Mouse (Mus musculus) neural tube, embryonic 10.5 days (tissue): ENCODE data around the gene Rapsn.

ENCODE experiments used
- DNase-seq: peaks from one replicate; pipeline ENCODE4 v3.0.0-alpha.2; 2017; ENCODE audit warnings: low spot score; ENCODE audit errors: extremely low spot score

The Rapsn gene

DNA sequence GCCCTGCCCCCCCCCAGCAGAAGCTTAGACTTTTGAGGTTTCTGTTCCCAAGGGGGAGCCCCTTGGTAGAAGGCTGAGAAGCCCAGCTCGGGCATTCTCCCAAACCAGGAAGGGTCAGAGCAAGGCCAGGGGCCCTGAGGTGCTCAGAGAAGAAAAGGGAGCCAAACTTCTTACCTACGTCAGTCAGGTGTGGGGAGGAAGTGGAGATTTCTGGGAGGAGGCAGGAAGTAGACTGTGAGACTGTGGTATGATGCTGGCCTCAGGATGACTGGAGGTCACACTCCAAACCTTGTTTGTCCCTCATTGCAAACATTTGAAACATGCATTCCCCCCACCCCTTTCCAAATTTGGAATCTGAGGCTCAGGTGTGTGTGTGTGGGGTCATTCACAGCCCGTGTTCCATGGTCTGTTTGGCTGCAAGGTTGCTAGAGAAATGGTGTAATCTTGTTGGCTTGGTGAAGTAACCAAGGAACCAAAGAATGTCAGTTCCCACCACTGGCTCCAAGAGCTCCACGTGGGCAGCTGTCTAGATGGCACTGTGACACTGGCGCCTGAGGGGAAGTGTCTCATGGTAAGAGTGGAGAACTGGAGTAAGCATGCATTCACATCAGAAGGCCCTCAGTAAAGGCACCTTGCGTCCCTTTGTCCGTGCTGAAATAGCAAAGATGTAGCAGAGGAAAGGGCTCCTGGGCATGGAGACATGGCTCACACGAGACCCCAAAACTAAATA is 45.5 kb downstream of the Rapsn start:
- DNase-seq = no peak

DNA sequence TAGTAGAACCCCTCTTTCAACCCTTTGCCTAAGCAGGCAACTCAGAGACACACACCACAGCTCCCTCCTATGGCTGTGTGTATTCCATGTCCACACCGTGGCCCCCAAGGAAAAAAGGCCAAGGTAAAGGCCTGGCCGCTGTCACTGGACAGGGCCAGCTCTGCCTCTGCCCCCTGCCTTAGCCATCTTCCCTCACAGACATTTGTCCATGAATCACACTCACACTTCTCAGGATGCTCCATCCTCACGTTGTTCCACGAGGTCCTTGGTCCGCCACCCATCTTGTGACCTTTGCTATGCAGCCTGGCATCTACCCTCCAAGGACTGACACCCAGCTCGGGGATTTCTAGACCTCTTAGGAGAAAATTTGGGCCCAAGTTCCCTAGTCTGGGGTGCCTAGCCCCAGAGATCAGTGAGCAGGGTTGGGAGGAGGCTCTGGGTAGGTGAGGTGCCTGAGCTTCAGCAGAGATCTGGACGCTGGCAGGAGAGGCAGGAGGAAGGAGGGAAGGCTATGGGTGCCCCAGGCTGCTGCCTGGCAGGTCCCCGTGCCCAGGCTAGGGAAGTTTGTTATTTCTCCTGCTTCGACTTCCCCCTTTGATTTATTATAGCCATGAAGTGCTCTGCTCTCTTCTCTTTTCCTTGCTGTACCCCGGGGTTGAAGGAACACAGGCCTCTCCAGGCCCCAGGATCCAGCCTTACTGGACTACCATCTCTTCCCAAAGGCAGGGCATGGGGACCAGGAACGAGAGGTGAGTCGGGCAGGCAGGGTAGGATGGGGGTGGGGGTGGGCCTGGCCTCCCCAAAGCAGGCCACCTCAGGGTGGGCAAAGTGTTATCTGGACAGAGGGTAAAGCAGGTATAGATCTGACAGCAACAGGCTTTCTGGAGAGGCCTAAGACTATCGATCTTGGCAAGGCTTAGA is 46.6 kb downstream of the Rapsn start, which contains the start of gene Spi1:
Gene Spi1, plus strand, starts transcription at position 616 of the 921 bp plus-strand sequence.
- DNase-seq = no peak

DNA sequence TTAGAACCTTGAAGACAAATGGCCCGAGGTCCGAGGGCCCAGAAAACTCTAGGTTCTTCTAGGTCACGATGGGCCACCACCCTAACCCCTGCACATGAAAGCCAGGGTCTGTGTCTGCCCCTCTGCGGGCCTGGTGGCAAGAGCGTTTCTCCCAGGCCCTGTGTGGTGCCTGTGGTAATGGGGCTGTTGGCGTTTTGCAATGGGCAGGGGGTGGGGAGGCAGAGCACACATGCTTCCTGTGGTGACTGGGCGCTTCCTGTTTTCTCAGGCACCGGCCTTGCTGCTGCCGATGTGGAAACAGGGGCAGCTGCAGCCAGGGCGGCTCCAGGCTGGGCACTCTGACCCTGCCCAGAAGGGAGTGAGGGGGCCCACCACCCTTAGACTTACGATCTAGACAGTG is 47.4 kb downstream of the Rapsn start:
- no peak for DNase-seq

DNA sequence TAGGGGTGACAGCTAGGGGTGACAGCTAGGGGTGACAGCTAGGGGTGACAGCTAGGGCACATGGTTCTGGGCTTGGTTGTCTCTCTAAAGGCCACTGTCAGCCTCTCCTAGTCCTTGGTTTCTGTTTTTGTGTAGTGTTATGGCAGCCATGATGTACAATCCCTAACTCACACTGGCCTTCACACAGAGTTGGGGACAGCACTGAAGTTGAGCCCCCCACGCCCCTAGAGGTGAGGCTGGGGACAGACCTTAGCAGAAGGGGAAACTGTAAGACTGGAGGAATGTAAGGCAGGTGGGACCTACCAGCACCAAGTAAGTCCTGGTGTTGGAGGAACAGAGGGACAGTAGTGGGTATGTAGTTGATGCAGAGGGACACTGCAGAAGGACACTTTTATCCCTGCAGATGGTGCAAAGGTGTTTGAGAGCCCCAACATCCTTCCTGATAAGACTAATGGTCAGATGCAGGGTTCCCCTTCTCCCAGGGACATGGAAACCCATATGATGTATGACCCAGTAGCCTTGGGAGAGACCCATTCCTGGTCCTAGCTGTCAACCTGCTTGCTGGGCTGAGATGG is 48.0 kb downstream of the Rapsn start:
- no peak for DNase-seq

DNA sequence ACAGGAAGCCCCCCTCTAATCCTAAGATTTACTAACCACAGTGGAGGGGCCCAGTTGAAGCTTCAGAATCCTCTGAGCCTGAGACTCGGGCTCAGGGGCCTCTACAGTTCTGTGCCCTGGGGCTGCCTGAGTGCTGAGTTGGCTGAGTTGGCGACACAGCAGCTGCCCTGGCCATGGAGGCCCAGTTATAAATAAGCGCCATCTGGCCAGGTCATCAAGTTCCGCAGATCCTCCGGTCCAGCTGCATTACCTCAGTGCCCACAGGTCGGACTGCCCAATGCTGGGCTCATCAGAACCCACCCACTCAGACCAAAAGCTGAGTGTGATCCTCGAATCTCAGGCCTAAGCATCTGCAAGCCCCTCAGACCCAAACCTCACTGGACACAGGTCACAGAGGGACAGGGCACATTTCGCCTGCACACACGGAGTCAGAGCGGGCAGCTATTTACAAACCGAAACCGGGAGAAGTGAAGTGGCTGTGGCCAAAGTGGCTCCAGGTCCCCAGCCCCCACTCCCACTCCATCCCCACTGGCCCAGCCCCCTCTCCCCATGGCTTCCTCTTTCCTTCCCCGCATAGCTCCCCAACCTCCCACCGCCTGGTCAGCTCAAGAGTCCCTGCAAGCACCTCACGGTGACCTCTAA is 48.9 kb downstream of the Rapsn start:
- DNase-seq = no peak

DNA sequence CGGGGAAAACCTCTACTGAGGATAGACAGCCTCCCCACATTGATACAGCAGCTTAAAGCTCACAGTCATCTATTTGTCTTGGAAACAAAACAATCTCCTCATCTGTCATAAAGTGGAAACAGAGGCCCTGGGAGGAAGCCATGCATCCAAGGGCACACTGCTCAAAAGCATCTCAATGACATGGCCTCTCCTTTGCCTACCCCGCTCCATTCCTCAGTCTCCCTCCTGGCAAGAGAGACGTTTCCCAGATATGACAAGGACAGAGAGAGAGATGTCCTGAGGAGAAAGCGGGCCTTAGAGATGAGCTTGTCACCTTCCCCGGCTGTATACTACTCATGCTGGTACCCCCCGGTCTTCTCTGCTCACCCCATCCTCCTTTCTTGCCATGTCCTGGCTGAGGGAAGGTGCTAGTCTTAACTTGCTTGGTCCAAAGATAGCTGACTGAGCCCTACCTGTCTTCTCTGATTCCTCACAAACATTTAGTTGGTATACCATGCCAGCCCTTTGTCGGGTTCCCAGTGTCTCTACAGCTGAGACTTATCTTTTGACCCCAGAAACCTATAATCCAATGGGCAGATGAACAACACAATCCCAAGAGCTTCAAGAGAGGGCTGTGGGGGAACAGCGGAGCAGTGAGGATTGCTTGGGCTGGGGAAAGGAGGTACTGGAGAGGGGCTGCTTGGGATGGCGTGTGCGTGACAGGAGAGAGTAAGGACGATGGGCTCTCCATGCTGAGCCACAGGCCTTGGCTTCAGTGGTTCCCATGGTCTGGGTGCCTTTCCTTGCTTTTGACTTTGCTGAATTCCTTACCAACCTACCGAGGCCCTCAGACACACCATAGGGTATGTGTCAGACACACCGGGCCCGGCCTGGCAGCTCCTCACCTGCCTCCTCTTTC is 50.3 kb downstream of the Rapsn start:
- no peak for DNase-seq

DNA sequence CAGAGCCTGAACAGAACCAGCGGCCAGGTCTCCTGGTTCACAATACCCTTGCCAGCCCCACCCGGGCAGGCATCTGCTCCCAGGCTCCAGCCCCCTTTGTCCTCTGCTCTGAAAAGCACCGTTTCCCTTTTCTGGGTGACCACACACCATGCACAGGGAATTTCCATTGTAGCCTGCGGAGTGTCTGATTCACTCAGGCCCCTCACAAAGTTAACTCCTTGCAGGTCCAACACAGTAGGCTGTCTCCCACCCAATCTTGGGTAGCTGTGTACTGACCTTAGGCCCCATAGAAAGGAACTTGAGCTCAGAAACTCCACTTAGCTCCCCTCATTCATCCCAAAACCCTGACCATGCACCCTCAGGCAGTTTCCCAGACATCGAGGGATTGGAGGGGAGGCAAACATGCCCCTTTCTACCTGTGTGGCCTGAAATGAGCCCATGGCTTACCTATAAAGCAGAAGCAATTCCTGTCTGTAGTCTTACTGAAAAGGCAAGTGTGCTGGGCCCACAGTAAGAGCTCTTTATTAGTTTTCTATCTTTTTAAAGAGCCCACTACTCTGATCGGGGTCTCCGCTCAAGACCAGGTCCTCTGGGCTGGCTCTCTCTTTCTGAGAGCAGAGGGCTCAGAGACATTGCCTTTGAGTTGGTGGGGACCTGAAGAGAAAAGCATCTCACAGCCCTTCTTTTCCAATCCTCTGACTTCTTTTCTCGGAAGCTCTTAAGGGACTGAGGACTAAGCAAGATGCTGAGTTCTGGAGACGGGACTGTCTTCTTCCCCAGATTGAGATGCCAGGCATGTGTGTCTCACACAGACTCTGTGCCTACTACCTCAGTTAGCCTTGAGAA is 51.2 kb downstream of the Rapsn start:
- DNase-seq = no peak

DNA sequence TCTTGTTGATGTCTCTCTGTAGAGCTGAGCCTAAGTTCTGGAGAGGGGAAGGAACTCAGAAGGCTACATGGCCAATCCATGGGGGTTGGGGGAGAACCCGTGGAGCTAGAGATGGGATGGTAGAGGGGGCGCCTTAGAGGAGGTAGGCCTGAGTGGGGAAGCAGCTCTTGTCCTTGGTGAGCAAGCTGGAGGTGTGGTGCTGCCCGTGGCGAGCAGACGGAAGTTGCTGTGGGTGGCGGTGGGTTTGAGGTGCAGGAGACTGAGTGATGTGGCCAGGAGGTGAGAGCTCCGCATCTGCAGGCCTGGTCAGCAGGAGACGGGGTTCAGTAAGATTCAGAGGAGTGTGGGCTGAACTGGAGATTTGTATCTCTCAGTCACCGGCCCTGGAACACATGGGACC is 52.0 kb downstream of the Rapsn start:
- DNase-seq = no peak

DNA sequence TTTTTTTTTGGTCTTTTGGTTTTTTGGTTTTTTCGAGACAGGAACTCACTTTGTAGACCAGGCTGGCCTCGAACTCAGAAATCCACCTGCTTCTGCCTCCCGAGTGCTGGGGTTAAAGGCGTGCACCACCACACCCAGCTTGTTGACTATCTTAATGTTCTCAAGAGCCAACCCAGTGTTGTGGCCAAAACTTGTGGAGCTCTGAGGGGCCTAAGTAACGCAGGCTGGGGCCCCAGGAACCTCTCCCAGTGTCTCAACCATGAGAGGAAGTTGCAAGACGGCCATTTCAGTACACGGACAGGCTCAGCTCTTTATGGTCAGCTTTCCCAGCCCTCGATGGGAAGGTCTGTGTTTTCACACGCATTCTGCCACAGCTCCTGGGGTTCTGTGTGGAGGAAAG is 53.6 kb downstream of the Rapsn start:
- DNase-seq = no peak

DNA sequence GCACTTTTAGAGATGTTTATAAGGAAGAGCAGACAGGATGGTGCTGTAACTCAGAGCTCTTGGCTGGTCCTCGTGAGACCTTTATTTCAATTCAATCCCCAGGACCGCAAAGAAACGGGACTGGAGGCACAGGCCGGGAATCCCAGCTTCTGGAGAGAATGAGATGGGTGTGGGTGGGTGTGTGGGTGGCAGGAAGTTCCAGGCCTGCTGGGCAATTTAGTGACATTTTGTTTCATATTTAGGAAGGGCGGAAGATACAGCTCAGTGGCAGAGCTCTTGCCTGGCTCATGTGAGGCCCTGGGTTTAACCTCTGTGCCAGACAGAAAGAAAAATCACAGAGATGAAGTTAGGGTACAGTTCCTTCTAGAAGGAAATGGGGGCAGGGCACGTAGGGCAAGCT is 54.8 kb downstream of the Rapsn start:
- DNase-seq = no peak

DNA sequence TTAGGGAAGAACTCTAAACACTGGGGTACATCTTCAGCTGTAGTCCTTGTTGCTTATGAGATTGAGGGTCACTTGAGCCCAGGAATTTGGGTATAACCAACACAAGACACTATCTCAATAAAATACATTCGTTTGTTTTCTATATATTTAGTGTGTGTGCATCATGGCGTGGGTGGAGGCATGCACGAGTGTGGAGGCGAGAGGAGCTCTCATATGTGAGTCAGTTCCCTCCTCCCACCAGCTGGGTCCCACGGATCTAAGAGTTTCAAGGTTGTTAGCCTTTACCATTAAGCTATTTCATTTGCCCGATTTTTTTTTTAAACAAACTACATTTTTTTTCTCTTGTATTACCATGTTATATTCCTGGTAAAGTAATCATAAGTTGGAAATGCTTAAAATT is 55.4 kb downstream of the Rapsn start:
- DNase-seq = no peak
